Mouse (Mus musculus) heart, embryonic 11.5 days (tissue): ENCODE measurements at regions not wholly inside any gene's neighbourhood (a gene's known extent, or its start where the extent isn't known, plus 50 kb on each side); places are given as distances from the start of the nearest gene placed in this dataset.

ENCODE experiments used
- ATAC-seq: fragments of 200-750 bp; cut with Nextera tagmentation; replicated peaks from 2 replicates; pipeline ENCODE4 v1.8.0; 2017; ENCODE audit warnings: moderate library complexity; ENCODE audit not compliant: insufficient number of reproducible peaks, low FRiP score, low TSS enrichment
- H3K27ac ChIP-seq: fragments of 300-500 bp; sonication (generic); 2 replicates; pipeline ENCODE4 v1.5.1; 2014; ENCODE audit warnings: mild to moderate bottlenecking, low read depth, low read length
- H3K27me3 ChIP-seq: fragments of 300-500 bp; sonication (generic); 2 replicates; pipeline ENCODE4 v1.6.1; 2014; ENCODE audit warnings: mild to moderate bottlenecking, low read length, mixed read lengths; ENCODE audit not compliant: control insufficient read depth, insufficient read depth
- H3K36me3 ChIP-seq: fragments of 300-500 bp; sonication (generic); 2 replicates; pipeline ENCODE4 v1.6.1; 2014; ENCODE audit warnings: mild to moderate bottlenecking, low read length, moderate library complexity, mixed read lengths; ENCODE audit not compliant: control insufficient read depth, insufficient read depth
- H3K4me1 ChIP-seq: fragments of 300-500 bp; sonication (generic); 2 replicates; pipeline ENCODE4 v1.6.1; 2014; ENCODE audit warnings: low read length; ENCODE audit not compliant: control insufficient read depth, insufficient read depth
- H3K4me2 ChIP-seq: fragments of 300-500 bp; sonication (generic); 2 replicates; pipeline ENCODE4 v1.6.1; 2014; ENCODE audit warnings: mild to moderate bottlenecking, moderate library complexity
- H3K4me3 ChIP-seq: fragments of 300-500 bp; sonication (generic); 2 replicates; pipeline ENCODE4 v1.5.1; 2014; ENCODE audit warnings: low read depth, low read length
- H3K9ac ChIP-seq: fragments of 300-500 bp; sonication (generic); 2 replicates; pipeline ENCODE4 v1.6.1; 2014; ENCODE audit warnings: mild to moderate bottlenecking, low read depth, low read length, moderate library complexity
- H3K9me3 ChIP-seq: fragments of 300-500 bp; sonication (generic); replicated peaks from 2 replicates; pipeline ENCODE4 v1.6.1; 2016; ENCODE audit warnings: low read length; ENCODE audit not compliant: control insufficient read depth
- WGBS: fragments of 180-500 bp; shearing (Covaris S2); extraction: QIAGEN DNeasy Blood & Tissue Kit; methylation state at CpG from one replicate; pipeline ENCODE4 v1.1.7; 2014; ENCODE audit not compliant: insufficient replicate concordance; 5-methylcytosine and 5-hydroxymethylcytosine counted together

GRCm38 (mm10) chr17:85932360-85933132, 212.4 kb downstream of the Srbd1 start:
- 79% methylated on average over 30 of the region's 30 CpGs for WGBS
- no peaks in the 10 kb centered on the region for H3K9me3 ChIP-seq
- H3K27me3 ChIP-seq, result no peaks in the 10 kb centered on the region
- no peak overlapping the region for H3K4me2 ChIP-seq
- ATAC-seq, result no peak
- H3K4me3 ChIP-seq, result no peak overlapping the region
- H3K4me1 ChIP-seq, result no peaks in the 10 kb centered on the region
- H3K9ac ChIP-seq, result no peak overlapping the region
- H3K36me3 ChIP-seq, result no peaks in the 10 kb centered on the region
- H3K27ac ChIP-seq, result no peak overlapping the region

- no peak overlapping the region for H3K9ac ChIP-seq
- no peaks in the 10 kb centered on the region for H3K27me3 ChIP-seq
- WGBS, result 75% methylated on average over 10 of the region's 10 CpGs
- H3K4me2 ChIP-seq, result no peak overlapping the region
- no peaks in the 10 kb centered on the region for H3K36me3 ChIP-seq
- no peaks in the 10 kb centered on the region for H3K9me3 ChIP-seq
- H3K4me1 ChIP-seq, result no peaks in the 10 kb centered on the region
- no peak overlapping the region for H3K4me3 ChIP-seq
- no peak overlapping the region for H3K27ac ChIP-seq
- ATAC-seq, result no peak
Measured at GRCm38 (mm10) chr17:85931955-85932354, 213.0 kb downstream of the Srbd1 start.

- no peaks in the 10 kb centered on the region for H3K36me3 ChIP-seq
- H3K4me1 ChIP-seq, result no peaks in the 10 kb centered on the region
- H3K27me3 ChIP-seq, result no peaks in the 10 kb centered on the region
- H3K4me2 ChIP-seq, result no peak overlapping the region
- H3K4me3 ChIP-seq, result no peak overlapping the region
- no peak overlapping the region for H3K9ac ChIP-seq
- WGBS, result 63% methylated on average over 5 of the region's 5 CpGs
- no peak overlapping the region for H3K27ac ChIP-seq
- no peak for ATAC-seq
- H3K9me3 ChIP-seq, result no peaks in the 10 kb centered on the region
Measured at GRCm38 (mm10) chr17:85930789-85931188, 214.2 kb downstream of the Srbd1 start.

GRCm38 (mm10) chr17:85930331-85930730, 214.6 kb downstream of the Srbd1 start:
- H3K9me3 ChIP-seq, result no peaks in the 10 kb centered on the region
- no peak overlapping the region for H3K4me3 ChIP-seq
- no peaks in the 10 kb centered on the region for H3K36me3 ChIP-seq
- H3K27ac ChIP-seq, result no peak overlapping the region
- 80% methylated on average over 3 of the region's 3 CpGs for WGBS
- no peak overlapping the region for H3K4me2 ChIP-seq
- no peaks in the 10 kb centered on the region for H3K27me3 ChIP-seq
- ATAC-seq, result no peak
- no peaks in the 10 kb centered on the region for H3K4me1 ChIP-seq
- H3K9ac ChIP-seq, result no peak overlapping the region

GRCm38 (mm10) chr17:85929699-85930286, 215.2 kb downstream of the Srbd1 start:
- H3K4me3 ChIP-seq, result no peak overlapping the region
- H3K27ac ChIP-seq, result no peak overlapping the region
- ATAC-seq, result no peak
- no peaks in the 10 kb centered on the region for H3K4me1 ChIP-seq
- WGBS, result 75% methylated on average over 12 of the region's 12 CpGs
- no peaks in the 10 kb centered on the region for H3K9me3 ChIP-seq
- no peak overlapping the region for H3K9ac ChIP-seq
- H3K36me3 ChIP-seq, result no peaks in the 10 kb centered on the region
- H3K27me3 ChIP-seq, result no peaks in the 10 kb centered on the region
- H3K4me2 ChIP-seq, result no peak overlapping the region

GRCm38 (mm10) chr17:85928543-85928942, 216.4 kb downstream of the Srbd1 start:
- H3K4me1 ChIP-seq, result no peaks in the 10 kb centered on the region
- H3K9me3 ChIP-seq, result no peaks in the 10 kb centered on the region
- no peak for ATAC-seq
- H3K36me3 ChIP-seq, result no peaks in the 10 kb centered on the region
- WGBS, result 34% methylated on average over 2 of the region's 2 CpGs
- H3K9ac ChIP-seq, result no peak overlapping the region
- H3K27me3 ChIP-seq, result no peaks in the 10 kb centered on the region
- no peak overlapping the region for H3K4me3 ChIP-seq
- no peak overlapping the region for H3K4me2 ChIP-seq
- no peak overlapping the region for H3K27ac ChIP-seq

- Histone ChIP-seq H3K4me1 (no peaks in the 10 kb centered on the region), H3K27me3 (no peaks in the 10 kb centered on the region)
- WGBS, result 70% methylated on average over 9 of the region's 9 CpGs
Measured at GRCm38 (mm10) chr17:85927261-85927660, 217.7 kb downstream of the Srbd1 start.

GRCm38 (mm10) chr17:85926044-85926443, 218.9 kb downstream of the Srbd1 start:
- WGBS, result 77% methylated on average over 4 of the region's 4 CpGs
- Histone ChIP-seq H3K4me3 (no peak overlapping the region), H3K9me3 (no peaks in the 10 kb centered on the region), H3K4me2 (no peak overlapping the region), H3K9ac (no peak overlapping the region), H3K36me3 (no peaks in the 10 kb centered on the region), H3K27ac (no peak overlapping the region), H3K4me1 (no peaks in the 10 kb centered on the region), H3K27me3 (peaks cover 2% of the 10 kb centered on the region)
- no peak for ATAC-seq

More at GRCm38 (mm10) chr17:85927261-85927660, 217.7 kb downstream of the Srbd1 start:
- H3K27ac ChIP-seq, result no peak overlapping the region
- no peak overlapping the region for H3K9ac ChIP-seq
- no peaks in the 10 kb centered on the region for H3K9me3 ChIP-seq
- no peak for ATAC-seq
- H3K4me2 ChIP-seq, result no peak overlapping the region
- no peaks in the 10 kb centered on the region for H3K36me3 ChIP-seq
- H3K4me3 ChIP-seq, result no peak overlapping the region

- H3K9me3 ChIP-seq, result no peaks in the 10 kb centered on the region
- H3K27me3 ChIP-seq, result peaks cover 19% of the 10 kb centered on the region
- H3K36me3 ChIP-seq, result no peaks in the 10 kb centered on the region
- no peak overlapping the region for H3K4me3 ChIP-seq
- H3K9ac ChIP-seq, result no peak overlapping the region
- 34% methylated on average over 8 of the region's 8 CpGs for WGBS
- no peak overlapping the region for H3K27ac ChIP-seq
- no peak overlapping the region for H3K4me2 ChIP-seq
- ATAC-seq, result no peak
- H3K4me1 ChIP-seq, result no peaks in the 10 kb centered on the region
Measured at GRCm38 (mm10) chr17:85921219-85921673, 223.7 kb downstream of the Srbd1 start.
